Mouse (Mus musculus): ENCODE data around the gene Defb6. TPM values are rescaled to one million over a fixed set of nuclear protein-coding genes. Genes with fewer than 3 reads are reported as not detected.

The Defb6 gene
- polyA plus RNA-seq (2016; fragmentation: Nextera tagmentation; extraction: Ambion mirVana) = not detected in 2 replicates

DNA sequence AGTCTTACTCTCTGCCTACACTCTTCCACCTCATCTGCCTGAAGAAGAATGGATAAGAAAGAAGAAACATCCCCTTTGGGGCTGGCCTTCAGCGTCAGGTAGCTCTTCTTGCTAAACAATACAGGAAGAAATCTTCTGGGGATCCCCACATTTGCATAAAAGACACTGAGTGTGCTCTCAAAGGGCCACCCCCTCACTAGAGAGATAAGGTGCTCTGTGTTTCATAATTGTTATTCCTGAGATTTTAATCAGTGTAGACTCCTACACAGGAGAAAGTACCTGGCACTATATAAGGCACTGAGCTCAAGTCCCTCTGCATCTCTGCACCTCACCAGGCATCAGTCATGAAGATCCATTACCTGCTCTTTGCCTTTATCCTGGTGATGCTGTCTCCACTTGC lies at the start of gene Defb6:
TSS of gene Defb6 (plus strand) at position 318 of the 400 bp plus-strand sequence.
- Histone ChIP-seq H3K4me1 (no peaks in the 10 kb centered on the region), H3K9me3 (0 out of 2 replicates have a peak, but pooled peaks cover 5% of the 10 kb centered on the region), H3K27me3 (ENCODE audit: insufficient read depth, poor library complexity, severe bottlenecking) (no peaks in the 10 kb centered on the region), H3K36me3 (no peaks in the 10 kb centered on the region), H3K27ac (no peak within 1 kb of the TSS), H3K4me3 (no peak within 1 kb of the TSS)
- no peak for DNase-seq (ENCODE audit: low spot score)
- 67% methylated on average over 1 of the region's 1 CpGs for WGBS

- Histone ChIP-seq H3K4me3 (no peak overlapping the region), H3K9me3 (no peaks in the 10 kb centered on the region), H3K27ac (no peak overlapping the region), H3K4me1 (no peaks in the 10 kb centered on the region), H3K36me3 (no peaks in the 10 kb centered on the region), H3K27me3 (ENCODE audit: insufficient read depth, poor library complexity, severe bottlenecking) (no peaks in the 10 kb centered on the region)
- WGBS = 59% methylated on average over 1 of the region's 1 CpGs
- no peak for DNase-seq (ENCODE audit: low spot score)
These were observed 12.8 kb downstream of the Defb6 start for GRCm38 (mm10) chr8:19238101-19238500.

DNA sequence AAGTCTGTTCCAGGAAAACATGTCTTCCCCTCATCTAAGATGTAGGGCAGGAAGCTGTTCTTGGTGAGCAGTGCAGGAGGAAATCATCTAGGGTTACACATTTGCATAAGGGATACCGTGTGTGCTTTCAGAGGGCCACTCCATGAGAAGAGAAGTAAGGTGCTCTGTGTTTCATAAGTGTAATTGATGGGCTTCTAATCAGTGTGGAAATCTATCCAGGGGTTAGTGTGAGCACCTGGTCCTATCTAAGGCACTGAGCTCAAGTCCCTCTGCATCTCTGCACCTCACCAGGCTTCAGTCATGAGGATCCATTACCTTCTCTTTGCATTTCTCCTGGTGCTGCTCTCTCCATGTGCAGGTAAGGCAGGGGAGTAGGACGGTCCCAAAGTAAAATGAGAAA lies 14.3 kb downstream of the Defb6 start, which contains the start of gene Defb46:
TSS of gene Defb46 (plus strand) at position 301 of the 400 bp plus-strand sequence.
- Histone ChIP-seq H3K27ac (no peak within 1 kb of the TSS), H3K4me3 (no peak within 1 kb of the TSS), H3K36me3 (no peaks in the 10 kb centered on the region), H3K27me3 (ENCODE audit: insufficient read depth, poor library complexity, severe bottlenecking) (no peaks in the 10 kb centered on the region), H3K9me3 (no peaks in the 10 kb centered on the region), H3K4me1 (no peaks in the 10 kb centered on the region)
- DNase-seq (ENCODE audit: low spot score) = no peak
- 72% methylated on average over 2 of the region's 2 CpGs for whole genome bisulfite sequencing

DNA sequence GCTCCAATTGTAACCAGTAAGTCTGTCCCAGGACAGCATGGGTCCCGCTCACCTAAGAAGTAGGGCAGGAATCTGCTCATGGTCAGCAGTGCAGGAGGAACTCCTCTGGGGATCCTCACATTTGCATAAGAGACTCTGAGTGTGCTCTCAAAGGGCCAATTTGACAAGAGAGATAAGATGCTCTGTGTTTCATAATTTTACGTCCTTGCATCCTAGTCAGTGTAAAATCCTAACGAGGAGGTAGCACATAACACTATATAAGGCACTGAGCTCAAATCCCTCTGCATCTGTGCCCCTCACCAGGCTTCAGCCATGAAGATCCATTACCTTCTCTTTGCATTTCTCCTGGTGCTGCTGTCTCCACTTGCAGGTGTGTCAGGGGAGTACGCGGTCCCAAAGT lies 22.0 kb downstream of the Defb6 start, which contains the start of gene Defb5:
TSS of gene Defb5 (plus strand) at position 301 of the 400 bp plus-strand sequence.
- H3K27ac ChIP-seq = no peak within 1 kb of the TSS

DNA sequence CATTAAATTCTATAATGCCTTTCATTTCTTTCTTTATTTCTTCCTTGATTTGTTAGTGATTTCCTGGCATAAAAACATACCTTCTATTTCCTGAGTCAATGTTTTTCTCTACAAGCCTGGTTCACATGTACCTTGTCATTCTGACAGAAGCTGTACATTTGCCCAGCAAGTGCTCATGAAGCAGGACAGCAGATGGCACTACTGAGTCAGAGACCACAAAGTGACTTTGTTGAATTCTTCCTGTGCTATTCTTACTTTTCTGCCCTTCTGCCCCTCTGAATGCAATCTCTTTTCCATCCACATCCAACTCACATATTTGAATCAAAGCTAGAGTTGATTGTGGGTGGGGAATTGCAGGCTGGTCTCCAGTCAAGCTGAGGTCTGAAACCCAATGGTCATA lies 32.9 kb downstream of the Defb6 start:
- H3K27ac ChIP-seq = no peak overlapping the region
- no peaks in the 10 kb centered on the region for H3K27me3 ChIP-seq (ENCODE audit: insufficient read depth, poor library complexity, severe bottlenecking)
- no peaks in the 10 kb centered on the region for H3K36me3 ChIP-seq
- H3K9me3 ChIP-seq = 0 out of 2 replicates have a peak, but pooled peaks cover 2% of the 10 kb centered on the region
- H3K4me3 ChIP-seq = no peak overlapping the region
- no peak for DNase-seq (ENCODE audit: low spot score)
- H3K4me1 ChIP-seq = no peaks in the 10 kb centered on the region

More for the DNA sequence above, 22.0 kb downstream of the Defb6 start, which contains the start of gene Defb5:
- no peaks in the 10 kb centered on the region for H3K4me1 ChIP-seq
- 83% methylated on average over 5 of the region's 5 CpGs for WGBS
- H3K36me3 ChIP-seq = no peaks in the 10 kb centered on the region
- no peak for DNase-seq (ENCODE audit: low spot score)
- H3K27me3 ChIP-seq (ENCODE audit: insufficient read depth, poor library complexity, severe bottlenecking) = no peaks in the 10 kb centered on the region
- H3K9me3 ChIP-seq = no peaks in the 10 kb centered on the region
- no peak within 1 kb of the TSS for H3K4me3 ChIP-seq

- no peak overlapping the region for H3K4me3 ChIP-seq
- 56% methylated on average over 3 of the region's 3 CpGs for WGBS
- no peaks in the 10 kb centered on the region for H3K27me3 ChIP-seq (ENCODE audit: insufficient read depth, poor library complexity, severe bottlenecking)
- no peaks in the 10 kb centered on the region for H3K4me1 ChIP-seq
- 0 out of 2 replicates have a peak, but pooled peaks cover 2% of the 10 kb centered on the region for H3K9me3 ChIP-seq
- no peak for DNase-seq (ENCODE audit: low spot score)
- H3K27ac ChIP-seq = no peak overlapping the region
- no peaks in the 10 kb centered on the region for H3K36me3 ChIP-seq
These were observed 34.4 kb downstream of the Defb6 start for GRCm38 (mm10) chr8:19259667-19260066.

Other genes with a start within 250 kb of the Defb6 start
- not detected in 2 replicates for gene Defb40, start 247.2 kb upstream of the Defb6 start, polyA plus RNA-seq (2016; fragmentation: Nextera tagmentation; extraction: Ambion mirVana)
- gene Defb37, start 234.4 kb upstream of the Defb6 start, polyA plus RNA-seq (2016; fragmentation: Nextera tagmentation; extraction: Ambion mirVana) = not detected in 2 replicates
- gene Defb38, start 198.9 kb upstream of the Defb6 start, polyA plus RNA-seq (2016; fragmentation: Nextera tagmentation; extraction: Ambion mirVana) = not detected in 2 replicates
- gene Defb39, start 160.7 kb upstream of the Defb6 start, polyA plus RNA-seq (2016; fragmentation: Nextera tagmentation; extraction: Ambion mirVana) = not detected in 2 replicates
- not detected in 2 replicates for gene Defb12, start 110.6 kb upstream of the Defb6 start, polyA plus RNA-seq (2016; fragmentation: Nextera tagmentation; extraction: Ambion mirVana)
- not detected in 2 replicates for gene Defb34, start 101.7 kb upstream of the Defb6 start, polyA plus RNA-seq (2016; fragmentation: Nextera tagmentation; extraction: Ambion mirVana)
- not detected in 2 replicates for gene Gm45826, start 84.7 kb upstream of the Defb6 start, polyA plus RNA-seq (2016; fragmentation: Nextera tagmentation; extraction: Ambion mirVana)
- not detected in 2 replicates for gene Defb14, start 31.1 kb upstream of the Defb6 start, polyA plus RNA-seq (2016; fragmentation: Nextera tagmentation; extraction: Ambion mirVana)
- not detected in 2 replicates for gene Defb4, start 26.8 kb upstream of the Defb6 start, polyA plus RNA-seq (2016; fragmentation: Nextera tagmentation; extraction: Ambion mirVana)
- gene Defb46, start 14.4 kb downstream of the Defb6 start, polyA plus RNA-seq (2016; fragmentation: Nextera tagmentation; extraction: Ambion mirVana) = not detected in 2 replicates
- not detected in 2 replicates for gene Defb5, start 22.1 kb downstream of the Defb6 start, polyA plus RNA-seq (2016; fragmentation: Nextera tagmentation; extraction: Ambion mirVana)
- not detected in 2 replicates for gene Defb3, start 67.9 kb downstream of the Defb6 start, polyA plus RNA-seq (2016; fragmentation: Nextera tagmentation; extraction: Ambion mirVana)
- gene Defb8, start 222.1 kb downstream of the Defb6 start, polyA plus RNA-seq (2016; fragmentation: Nextera tagmentation; extraction: Ambion mirVana) = not detected in 2 replicates